Mouse (Mus musculus) layer of hippocampus, postnatal 36 days (tissue): ENCODE results near the gene Rps17. TPM values are rescaled to one million over a fixed set of nuclear protein-coding genes. Genes with fewer than 3 reads are reported as not detected.
A peak's percentile ranks its signal among the peaks of the same experiment; 100 is the strongest.

ENCODE experiments used
- DNase-seq, 2 experiments: peaks; one replicate each; pipeline ENCODE4 v3.0.0; 2022
- total RNA-seq, 2 experiments: library from RNA; stranded (reverse); gene quantifications; 2 replicates each; pipeline ENCODE4 v1.2.3; 2021

Rps17 gene
- total RNA-seq: 100 to 1,000 TPM; 546 to 562 TPM

DNA sequence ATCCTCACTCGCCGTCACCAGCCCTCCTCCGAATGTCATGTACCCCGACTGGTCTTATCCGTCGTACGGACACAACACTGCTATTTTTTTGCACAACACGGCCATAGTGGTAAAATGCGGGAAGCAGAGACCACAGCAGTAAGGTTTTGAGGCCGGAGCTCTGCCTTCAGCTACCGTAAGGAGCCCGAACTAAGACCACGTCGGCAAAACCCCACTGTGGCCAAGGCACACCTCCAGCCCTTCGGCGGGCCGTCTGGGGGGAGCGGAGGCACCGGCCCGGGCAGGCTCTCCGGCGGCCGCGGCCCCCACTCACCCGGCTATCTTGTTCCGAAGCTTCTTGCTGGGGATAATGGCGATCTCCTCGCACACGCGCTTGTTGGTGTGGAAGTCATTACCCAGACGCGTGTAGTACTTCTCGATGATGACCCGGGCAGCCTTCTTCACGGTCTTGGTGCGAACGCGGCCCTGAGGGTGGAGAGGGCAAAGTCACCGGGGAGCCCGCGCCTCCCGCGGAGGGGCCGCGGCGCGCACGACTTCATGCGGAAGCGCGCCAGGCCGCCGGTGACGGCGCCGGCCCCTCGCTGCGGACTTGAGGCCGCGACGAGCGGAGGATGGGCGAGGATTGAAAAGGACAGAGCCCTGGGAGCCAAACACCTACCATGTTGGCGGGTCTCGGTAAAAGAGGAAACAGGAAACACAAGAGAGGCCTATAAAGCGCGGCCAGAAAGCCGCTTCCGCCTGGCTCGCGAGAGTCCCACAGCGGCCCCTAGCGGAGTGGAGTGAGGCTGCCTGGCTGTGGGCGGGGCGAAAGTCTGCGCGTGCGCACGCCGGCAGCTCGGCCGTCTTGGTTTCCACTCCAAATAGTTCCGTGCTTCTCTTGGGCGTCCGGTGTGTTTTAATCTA, at the start of gene Rps17:
TSS of gene Rps17 (minus strand) at position 711 of the 903 bp plus-strand sequence.
- DNase-seq: peak; percentile 97 to 98

DNA sequence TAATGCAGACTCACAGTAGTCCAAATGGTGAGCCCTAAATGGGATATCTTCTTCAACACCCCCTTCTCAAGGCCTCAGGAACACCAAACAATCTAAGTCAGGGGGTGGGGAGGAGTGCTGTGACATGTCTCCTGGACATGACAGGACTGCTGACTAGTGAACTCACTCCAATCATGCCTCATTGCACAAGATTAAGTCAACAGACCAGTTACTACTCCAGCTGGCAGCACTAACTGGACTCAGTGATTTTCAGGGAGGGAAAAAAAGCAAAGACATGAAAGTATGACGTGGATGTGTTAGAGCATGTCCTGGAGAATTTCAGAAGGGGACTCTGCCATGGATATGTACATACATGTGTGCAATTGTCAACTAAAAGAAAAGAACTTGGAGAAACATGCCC, 34.3 kb upstream of the Rps17 start:
- no peak for DNase-seq

DNA sequence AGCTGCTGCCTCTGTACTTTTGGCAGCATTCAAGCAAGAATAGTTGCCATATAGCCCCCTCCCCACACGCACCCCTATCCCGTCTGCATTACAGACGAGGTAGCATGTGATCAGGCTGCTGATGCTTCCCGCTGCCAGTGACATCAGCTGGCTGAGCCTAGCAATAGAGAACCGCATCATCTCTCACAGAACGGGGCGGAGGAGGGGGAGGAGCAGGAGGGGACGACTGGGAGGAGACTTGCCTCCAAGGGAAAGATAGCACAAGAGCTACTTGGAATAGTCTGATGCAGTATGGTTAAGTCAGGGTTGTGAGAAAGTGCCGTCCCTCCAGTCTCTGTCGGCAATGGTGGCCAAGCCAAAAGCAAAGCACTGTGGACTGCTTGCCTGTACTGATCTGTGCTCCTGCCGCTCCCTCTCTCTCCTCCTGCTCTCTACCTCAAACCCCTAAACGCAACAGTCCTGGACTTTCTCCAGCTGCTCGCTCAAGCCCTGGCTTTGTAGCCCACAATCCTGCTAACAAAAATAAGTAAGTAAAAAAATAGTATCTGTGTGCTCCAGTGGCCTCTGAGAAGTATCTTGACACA, 27.4 kb upstream of the Rps17 start:
- DNase-seq: peak; percentile 80 to 82

DNA sequence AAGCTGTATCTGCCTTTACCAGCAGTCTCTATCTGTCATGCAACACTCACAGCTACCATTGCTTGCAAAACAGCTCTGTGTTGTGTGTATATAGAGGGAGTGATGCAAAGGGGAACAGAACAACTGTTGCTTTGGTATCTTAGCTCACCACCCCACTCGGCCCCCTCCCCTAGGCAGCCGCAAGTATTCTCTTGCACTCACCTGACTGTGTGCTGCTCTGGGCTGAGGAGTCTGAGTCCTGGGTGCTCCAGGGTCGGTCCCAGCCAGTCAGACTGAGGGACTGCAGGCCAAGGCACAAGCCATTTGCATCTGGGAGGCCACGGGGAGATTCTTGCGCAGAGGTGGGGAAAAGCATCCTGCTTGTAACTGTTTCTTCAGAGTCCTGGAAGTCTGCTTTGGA, 26.8 kb upstream of the Rps17 start:
- DNase-seq: no peak

DNA sequence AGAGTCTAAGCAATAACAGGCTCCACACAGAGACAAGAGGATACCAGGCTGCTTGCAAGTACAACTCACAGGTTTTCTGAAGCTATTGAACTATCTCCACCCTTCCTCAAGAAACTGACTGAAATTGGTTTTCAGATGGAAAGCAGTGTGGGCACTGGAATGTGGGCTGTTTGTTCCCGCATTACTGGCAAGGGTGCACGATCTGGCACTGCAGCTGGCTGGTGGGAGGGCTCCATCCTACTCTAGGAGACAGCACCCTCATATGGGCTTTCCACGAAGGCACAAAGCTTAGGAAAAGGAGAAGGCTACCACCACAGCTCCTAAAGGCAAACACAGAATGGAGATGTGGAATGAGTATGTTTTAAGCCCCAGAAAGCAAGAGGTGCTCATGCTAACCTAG, 24.7 kb upstream of the Rps17 start:
- DNase-seq: peak; percentile 82 to 85

DNA sequence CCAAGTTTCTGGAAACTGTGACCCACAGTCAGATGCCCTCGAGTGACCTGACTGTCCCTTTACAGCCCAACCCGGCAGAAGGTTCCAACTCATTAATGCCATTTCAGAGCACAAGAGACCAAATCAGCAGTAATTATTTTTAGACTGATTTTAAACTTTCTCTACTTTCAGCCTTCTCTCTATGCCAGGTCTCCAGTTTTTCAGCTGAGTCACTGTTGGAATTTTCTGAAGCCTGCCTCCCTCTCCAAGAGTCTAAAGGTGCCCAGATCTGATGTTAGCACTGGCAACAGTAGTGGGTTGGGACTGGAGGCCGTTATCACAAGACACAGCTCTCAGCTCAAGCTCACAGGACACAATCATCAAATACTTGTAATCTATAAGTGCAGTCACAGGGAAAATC, 22.9 kb upstream of the Rps17 start:
- no peak for DNase-seq

DNA sequence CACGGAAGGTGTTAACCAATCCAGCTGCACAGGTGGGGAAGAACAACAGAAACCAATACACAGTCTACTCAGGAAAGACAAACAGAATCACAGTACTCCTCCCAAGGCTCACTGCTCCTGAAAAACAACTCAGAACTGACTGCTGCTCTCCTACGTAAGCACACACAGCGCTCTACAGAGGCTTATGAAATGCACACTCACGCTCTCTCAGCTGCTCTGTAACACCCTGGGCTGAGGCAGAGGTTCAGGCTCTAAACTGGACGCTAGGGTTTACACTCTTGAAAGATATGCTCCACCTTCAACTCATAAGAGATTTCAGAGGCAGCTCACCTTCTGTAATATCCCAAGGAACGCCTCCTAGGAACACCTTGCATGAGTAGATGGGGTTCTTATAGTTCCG, 11.9 kb upstream of the Rps17 start:
- no peak for DNase-seq

DNA sequence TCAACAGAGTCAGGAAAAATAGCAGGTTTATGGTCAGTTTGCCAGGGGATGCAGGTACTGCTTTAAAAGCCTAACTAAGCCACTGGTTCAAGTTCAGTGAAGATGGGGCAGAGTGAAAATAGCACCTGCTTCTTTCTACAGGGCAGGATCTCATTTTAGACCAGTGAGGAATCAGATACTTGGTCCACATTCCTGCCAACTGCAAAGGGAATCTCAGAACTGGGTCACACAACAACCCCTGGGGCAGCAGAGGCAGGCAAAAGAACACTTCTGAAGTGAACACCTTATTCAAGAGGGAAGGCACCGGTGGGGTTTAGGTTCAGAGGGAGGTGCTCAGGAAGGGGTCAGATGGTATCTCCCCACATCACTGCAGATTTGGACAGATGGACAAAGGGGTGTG, 11.3 kb upstream of the Rps17 start:
- DNase-seq: no peak

DNA sequence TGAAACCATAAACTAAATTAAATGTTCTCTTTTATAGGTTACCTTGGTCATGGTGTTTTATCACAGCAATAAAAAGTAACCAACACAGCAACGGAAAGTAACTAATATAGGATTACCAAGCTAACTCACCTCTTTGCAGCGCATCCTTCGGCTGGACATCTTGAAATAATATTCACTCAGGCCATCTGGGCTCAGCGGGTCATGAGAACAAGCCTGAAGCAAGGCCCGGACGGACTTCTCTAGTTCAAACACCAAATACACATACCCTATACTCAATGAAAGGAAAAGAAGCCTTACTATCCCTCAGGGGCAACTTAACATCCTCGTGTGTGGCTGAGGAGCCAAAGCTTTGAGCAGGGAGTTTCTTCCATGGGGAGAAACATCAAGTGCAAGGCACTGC, 10.7 kb upstream of the Rps17 start:
- DNase-seq: no peak

DNA sequence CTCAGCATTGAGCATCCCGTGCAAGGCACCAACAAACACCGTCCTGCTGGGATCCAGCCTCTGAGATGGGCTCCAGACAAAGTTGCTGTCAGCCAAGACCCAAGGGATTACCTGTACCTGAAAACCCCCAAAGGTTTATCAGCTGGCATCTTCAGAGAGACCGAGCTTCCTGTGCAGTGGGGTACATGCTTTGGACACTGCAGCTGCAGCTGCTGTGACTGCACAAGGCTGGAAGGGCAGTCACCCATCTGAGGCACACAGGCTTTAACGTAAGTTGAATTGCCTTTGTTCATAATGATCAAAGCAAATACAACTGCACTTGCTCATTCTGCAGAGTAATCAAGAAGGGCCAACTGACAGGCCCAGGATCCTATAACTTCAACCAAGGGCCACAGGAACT, 6.8 kb upstream of the Rps17 start:
- no peak for DNase-seq

DNA sequence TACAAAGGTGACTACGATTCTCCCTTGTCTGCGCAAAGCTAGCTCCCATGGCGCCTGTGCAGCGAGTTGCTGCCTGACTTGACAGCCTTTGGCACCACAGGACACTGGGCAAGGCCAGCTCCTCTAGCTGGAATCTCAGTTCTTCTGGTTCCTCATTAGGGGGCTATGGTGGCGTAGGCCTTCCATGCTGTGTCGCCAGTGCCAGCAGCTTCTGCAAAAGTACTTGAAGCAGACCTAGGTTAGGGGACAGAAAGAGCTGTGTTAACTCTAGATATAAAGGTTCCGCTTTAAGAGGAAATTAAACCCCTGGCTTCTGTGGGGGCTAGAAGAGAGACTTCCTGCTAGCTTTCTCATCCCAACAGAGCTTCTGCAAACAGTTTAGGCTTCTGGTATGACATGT, 3.2 kb upstream of the Rps17 start:
- DNase-seq: no peak

DNA sequence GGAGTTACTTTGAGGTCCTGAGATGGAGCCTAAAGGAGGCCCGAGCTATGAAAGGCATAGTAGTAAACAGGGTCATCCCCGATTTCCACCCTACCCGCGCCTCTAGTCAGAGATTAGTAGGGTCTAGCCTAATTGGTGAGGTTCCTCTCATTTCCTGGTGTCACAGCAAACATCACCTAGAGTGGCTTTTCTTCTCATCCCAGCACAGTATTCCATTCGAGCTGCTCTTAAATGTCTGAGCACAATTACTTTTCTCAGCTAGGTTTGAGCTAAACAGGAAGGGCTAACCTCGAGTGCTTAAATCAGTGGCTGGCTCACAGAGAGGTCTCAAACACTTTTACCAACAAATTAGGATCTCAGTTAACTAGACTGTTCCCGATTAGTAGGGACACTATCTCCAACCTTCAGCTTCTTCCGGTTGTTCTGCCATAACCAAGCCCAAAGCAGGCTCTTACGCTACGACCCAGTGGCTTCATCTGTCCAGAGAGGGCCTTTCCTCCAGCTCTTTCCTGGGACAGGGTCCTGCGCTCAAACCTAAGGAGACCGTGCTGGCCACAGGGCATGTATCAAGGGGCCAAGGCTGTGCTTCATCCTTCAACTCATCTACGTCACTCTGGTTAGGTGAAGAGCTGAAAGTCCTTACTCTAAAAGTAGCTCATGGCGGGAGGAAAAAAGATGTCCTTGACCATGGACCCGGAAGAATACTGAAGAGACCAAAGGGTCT, 555 bp upstream of the Rps17 start:
- DNase-seq: no peak

DNA sequence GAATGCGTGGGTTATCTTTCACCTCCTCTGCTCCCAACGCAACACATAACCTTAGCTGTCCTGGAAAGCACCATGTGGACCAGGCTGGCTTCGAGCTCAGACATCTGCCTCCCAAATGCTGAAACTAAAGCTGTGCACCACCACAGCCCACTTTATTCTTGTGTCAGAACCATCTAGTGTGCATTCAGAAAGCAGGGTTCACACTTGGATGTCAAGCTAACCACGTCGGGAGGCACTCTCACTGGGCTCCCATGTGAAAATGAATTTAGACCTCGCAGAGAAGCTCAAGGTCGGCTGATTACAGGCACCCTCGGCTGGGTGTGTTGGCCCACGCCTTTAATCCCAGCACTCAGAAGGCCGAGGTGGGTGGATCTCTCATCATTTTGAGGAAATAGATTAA, 1.2 kb downstream of the Rps17 start:
- DNase-seq: no peak

DNA sequence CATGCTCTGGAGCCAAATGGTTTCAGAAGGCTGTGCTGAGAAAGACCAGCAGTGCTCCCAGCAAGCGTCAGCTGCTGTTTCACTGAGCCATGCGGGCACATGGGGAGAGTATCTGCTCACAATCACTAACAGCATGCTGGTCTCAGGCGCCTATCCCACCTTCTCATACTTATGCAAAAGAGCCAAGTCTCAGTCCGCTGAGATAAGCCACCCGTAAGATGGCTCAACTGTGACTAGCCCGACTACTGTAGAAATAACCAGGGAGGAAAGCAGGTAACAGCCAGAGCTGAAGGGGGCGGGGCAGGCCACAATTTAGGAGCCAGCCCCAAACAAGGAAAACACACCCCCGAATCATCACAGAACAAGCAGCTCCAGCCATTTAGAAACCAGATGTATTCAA, 1.7 kb downstream of the Rps17 start:
- DNase-seq: no peak

DNA sequence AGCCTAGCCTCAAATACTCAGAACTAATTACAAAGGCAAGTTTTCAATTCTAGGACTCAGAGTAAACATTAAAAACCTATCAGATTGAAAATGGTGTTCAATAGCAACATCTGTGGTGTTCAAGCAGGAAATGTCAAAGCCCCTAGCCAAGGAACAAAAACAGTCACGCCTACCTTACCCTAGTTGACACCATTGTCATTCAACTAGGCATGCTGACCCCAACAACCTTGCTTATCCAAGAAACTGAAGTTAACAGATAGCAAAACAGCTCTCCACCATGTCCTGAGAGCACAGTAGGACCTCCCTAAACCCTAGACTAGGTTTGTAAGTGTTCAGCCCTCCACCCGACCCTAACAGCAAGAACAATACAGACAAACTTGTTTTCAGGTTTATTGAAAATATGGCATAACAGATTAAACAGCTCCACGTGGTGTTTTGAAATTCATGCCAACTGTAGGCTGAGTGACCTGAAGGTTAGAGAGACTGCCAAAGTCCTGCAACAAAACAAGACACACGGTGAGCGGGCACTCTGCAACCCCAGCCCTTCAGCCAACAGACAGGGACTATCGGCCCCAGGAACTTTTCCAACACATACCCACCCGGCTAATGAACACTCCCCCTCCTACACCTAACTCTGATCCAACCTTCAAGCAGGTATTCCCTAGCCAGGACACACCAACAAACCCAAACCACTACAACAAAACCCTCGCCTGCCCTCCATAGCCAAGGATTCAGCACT, 2.5 kb downstream of the Rps17 start:
- DNase-seq: no peak

DNA sequence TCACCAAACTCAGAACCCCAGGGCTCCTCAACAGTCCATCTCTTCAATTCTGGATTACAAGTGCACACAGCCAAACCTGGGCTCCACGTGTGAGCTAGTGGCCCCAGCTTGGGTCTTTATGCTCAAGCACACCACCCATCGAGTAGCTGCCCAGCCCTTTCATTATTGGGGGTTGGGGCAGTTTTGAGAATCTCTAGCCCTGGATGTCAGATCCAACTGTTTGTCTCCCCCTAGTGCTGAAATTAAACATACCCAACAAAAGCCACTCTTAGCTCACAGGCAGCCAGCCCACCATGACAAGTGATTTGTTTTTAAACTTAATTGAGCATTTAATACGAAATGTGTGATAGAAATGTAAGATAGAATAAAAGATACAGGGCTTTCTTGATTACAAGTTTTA, 3.5 kb downstream of the Rps17 start:
- no peak for DNase-seq

DNA sequence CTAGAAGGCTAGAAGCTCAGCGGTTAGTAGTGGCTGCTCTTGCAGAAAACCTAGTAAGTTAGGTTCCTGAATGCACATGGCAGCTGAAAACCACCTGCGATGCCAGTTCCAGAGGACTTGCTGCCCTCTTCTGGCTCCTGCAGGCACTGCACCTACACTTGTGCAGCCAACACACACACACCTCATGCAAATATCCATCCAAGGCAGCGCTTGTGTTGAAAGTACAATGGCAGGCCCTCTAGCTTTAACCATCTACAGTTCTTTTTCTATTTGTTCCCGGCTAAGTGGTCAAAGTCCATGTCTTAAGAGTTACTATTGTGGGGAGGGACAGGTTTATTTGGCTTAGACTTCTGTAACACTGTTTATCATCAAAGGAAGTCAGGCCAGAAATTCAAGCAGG, 5.3 kb downstream of the Rps17 start:
- DNase-seq: no peak

DNA sequence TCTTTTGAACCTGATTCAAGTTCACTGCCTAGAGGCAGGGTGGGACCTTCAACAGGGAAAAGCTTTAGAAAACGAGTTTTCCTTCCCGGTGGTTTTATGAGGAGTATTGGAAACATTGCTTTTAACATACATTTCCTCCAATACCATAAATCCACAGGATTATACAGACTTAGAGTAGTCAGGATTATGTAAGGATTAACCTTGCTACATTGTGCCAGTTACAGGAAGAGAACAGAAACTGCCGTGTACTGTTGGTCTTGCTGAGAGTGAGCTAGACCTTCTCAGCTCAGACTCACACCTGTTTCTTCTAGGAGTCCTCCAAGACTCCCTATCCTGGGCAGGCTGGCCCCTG, 6.6 kb downstream of the Rps17 start:
- DNase-seq: no peak

DNA sequence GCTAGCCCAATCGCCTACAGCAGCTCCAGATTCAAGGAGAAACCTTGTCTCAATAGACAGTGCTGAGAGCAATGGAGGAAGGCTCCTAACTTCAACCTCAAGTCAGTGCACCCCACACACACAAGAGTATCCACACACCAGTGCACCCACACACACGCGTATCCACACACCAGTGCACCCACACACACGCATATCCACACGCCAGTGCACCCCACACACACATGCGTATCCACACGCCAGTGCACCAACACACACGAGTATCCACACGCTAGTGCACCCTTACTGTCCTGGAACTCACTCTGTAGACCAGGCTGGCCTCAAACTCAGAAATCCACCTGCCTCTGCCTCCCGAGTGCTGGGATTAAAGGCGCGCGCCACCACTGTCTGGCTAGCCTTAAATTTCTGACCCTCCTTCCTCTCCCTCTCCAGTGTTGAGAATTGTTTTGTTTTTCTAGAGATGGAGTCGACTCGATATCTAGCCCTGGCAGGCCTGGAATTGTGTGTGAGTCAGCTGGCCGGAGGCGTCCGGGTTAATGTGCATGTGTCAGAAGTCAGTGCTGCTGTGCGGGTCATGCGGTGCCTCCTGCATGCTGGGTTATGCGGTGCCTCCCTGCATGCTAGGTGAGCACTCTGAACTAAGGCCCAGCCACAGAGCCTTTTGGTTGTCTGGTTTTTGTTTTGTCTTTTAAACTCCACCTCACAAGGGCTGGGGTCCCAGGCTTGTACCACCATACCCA, 7.1 kb downstream of the Rps17 start:
- DNase-seq: no peak

DNA sequence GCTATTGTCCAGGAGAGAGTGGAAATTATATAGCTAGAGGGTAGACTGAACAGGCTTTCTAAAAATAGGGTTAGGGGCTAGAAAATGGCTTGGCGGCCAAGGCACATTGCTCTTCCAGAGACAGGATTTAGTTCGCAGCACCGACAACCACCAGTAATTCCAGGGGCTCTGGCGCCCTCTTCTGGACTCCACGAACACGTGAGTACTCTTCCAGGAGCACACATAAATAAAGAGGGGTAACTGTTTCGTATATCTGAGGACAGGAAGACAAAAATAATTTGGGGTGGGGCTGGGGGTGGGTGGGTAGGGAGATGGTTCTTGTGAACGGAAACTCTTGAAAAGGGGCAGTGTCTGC, 8.6 kb downstream of the Rps17 start:
- no peak for DNase-seq

DNA sequence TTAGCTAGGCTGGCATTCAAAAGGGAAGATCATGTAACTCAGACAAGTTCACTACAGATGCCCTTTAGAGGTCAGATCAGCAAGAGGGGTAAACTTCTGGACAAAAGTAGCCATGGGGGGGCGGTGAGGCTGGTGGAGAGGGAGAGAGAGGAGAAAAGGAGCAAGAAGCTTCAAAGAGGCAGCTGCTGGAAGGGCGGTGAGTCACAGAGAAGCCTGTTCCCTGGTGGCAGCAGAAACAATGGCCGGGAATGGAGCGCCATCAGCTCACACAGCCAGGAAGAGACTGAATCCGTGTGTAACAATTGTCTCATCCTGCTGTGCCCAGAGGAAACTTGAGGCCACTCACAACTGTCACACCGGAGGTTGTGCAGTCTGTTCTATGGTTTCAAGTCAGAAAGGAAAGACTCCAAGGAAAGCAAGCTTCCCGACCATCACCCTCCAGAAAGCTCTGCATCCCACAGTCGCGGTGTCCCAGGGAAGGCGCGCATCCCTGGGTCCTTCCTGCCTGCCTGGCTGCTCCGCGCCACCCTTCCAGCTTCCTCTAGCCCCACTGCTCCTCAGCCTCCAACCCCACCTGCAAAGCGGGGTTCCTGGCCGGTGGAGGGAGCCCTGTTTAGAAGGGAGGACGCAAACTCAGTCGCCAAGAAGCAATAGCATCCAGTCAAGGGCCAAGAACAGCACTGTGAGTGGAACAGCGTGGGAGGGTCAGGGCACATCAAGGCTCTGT, 9.2 kb downstream of the Rps17 start:
- DNase-seq: no peak

DNA sequence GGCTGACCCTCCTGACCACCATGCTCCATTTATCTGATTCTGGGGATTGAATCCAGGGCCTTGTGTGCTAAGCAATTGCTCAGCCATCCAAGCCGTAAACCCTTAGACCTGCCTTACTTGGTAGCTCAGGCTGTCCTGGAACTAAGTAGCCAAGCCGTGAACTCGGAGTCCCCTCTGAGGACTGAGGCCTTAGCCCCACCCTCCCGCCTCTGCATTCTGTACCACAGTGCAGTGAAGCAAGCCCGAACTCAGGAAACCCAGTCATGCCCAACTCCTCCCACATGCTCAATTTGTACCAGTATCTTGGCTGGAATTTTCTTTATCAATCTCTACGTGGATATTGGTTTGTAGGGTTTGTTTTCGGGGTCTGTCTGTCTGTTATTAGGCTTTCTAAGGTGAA, 13.2 kb downstream of the Rps17 start:
- no peak for DNase-seq
